Mouse (Mus musculus) cerebellum, adult 2 months (tissue): ENCODE results near the gene Psmb3. TPM values are rescaled to one million over a fixed set of nuclear protein-coding genes. Genes with fewer than 3 reads are reported as not detected.

Experiments
- DNase-seq, 2 experiments: peaks; one replicate each; pipeline ENCODE4 v3.0.0; 2021
- H3K27ac ChIP-seq: fragments of 200-500 bp; 2 replicates; pipeline ENCODE4 v1.5.1; 2012; ENCODE audit warnings: low read length, control low read depth, inconsistent platforms; ENCODE audit not compliant: insufficient read depth
- H3K27me3 ChIP-seq: fragments of 200-500 bp; 2 replicates; pipeline ENCODE4 v1.6.1; 2012; ENCODE audit warnings: inconsistent platforms, mild to moderate bottlenecking, low read length, moderate library complexity; ENCODE audit not compliant: control insufficient read depth, insufficient read depth
- H3K4me1 ChIP-seq: fragments of 200-500 bp; 2 replicates; pipeline ENCODE4 v1.6.1; 2011; ENCODE audit warnings: low read length; ENCODE audit not compliant: control insufficient read depth, insufficient read depth
- H3K4me3 ChIP-seq: fragments of 200-500 bp; replicated peaks from 2 replicates; pipeline ENCODE3; 2011; ENCODE audit warnings: mild to moderate bottlenecking, low read depth, low read length, control low read depth; ENCODE audit not compliant: insufficient read depth
- CTCF ChIP-seq: fragments of 200-500 bp; IDR thresholded peaks from 2 replicates; pipeline ENCODE4 v1.5.1; 2011; ENCODE audit warnings: low read depth, mild to moderate bottlenecking, control low read depth, low read length, moderate library complexity, borderline replicate concordance; ENCODE audit not compliant: insufficient read depth
- POLR2A ChIP-seq: fragments of 200-500 bp; IDR thresholded peaks from 2 replicates; pipeline ENCODE4 v1.6.1; 2011; ENCODE audit warnings: low read length, control low read depth, borderline replicate concordance; ENCODE audit not compliant: insufficient read depth
- WGBS: fragments of 180-500 bp; shearing (Covaris S2); methylation state at CpG from one replicate; pipeline ENCODE4 v1.1.7; 2018; 5-methylcytosine and 5-hydroxymethylcytosine counted together
- polyA plus RNA-seq: library from polyadenylated mRNA; depleted of rRNA; stranded (reverse); fragments of >200 nt; gene quantifications from 2 replicates; pipeline ENCODE4 v1.2.3, GENCODE M21; 2012

Psmb3 gene
- polyA plus RNA-seq, 1 experiment, result 291 TPM

DNA sequence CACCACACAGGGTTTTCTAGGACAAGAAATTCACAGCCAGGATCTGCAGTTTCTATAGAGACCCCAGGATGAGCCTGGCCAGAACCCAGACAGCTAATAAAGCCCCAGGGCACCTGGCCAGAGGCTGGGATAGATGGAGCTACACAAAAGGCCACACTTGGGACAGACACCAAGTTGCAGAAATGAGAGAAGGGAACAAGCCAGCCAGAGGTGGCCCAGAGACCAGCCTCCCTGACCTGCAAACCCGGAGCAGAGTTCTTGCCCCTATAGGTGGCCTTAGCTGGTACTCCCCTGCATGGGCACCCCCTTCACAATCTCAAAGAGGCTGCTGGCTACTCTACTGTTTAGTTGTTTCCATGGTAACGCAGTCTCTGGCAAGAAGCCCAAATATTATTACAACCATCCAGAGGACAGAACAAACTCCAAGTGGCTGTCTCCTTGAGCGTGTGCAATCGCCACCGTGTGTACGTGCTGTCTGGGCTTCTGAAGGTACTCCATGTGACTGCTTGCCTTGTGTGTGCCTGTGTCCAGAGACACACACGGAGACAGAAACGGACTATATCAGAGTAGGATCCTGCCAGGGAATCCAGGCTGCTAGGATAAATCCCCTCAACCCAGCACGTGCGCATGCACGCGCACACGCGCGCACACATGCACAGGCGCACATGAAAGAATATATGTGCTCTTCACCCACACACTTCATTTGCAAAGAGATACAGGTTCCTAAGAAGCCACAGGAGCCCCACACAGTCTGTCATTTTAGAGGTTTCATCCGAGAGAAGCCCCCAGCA, 8.1 kb upstream of the Psmb3 start:
- TF ChIP-seq CTCF, result no peak
- TF ChIP-seq POLR2A, result no peak
- H3K4me3 ChIP-seq, result no peak overlapping the region
- 29% methylated on average over 17 of the region's 17 CpGs for WGBS

DNA sequence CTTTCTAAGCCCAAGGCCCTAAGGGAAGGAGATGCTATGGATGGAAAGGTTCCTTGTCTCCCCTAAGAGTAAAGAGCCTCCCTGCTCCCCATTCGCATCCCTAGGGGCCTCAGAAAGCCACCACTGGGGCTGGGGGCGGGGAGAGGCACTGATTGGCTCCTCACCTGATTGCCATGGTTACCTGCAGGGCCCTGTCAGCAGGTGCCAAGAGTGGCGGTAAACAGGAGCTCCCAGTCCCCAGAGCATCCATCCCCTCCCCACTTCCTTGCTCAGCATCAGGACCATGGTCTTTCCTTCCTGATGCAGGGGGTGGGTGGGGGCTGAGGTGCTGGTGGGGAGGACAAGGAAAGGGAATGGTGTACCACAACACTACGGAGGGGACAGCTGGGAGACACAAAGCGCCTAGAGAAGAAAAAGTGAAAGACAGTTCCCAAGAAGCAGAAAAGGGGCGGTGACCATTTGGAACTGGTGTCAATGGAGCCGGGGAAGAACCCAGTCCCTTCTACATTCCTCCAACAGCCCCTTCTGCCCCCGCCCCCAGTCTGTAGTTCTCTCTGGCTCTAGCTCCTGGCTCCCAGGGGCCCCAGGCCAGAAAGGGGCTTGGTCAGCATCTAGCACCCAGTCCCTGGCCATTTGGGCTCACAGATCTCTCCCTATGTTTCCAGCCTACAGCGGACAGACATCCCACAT, 7.3 kb upstream of the Psmb3 start:
- no peak for DNase-seq
- WGBS, result 40% methylated on average over 9 of the region's 9 CpGs
- Histone ChIP-seq H3K27me3 (no peaks in the 10 kb centered on the region), H3K4me3 (no peak overlapping the region), H3K27ac (no peak overlapping the region), H3K4me1 (peaks cover 13% of the 10 kb centered on the region)
- TF ChIP-seq POLR2A (no peak), CTCF (no peak)

More for the DNA sequence above, 8.1 kb upstream of the Psmb3 start:
- DNase-seq, result peak in 1 of 2 experiments; percentile 42
- H3K27ac ChIP-seq, result no peak overlapping the region
- H3K27me3 ChIP-seq, result no peaks in the 10 kb centered on the region
- H3K4me1 ChIP-seq, result peaks cover 13% of the 10 kb centered on the region

DNA sequence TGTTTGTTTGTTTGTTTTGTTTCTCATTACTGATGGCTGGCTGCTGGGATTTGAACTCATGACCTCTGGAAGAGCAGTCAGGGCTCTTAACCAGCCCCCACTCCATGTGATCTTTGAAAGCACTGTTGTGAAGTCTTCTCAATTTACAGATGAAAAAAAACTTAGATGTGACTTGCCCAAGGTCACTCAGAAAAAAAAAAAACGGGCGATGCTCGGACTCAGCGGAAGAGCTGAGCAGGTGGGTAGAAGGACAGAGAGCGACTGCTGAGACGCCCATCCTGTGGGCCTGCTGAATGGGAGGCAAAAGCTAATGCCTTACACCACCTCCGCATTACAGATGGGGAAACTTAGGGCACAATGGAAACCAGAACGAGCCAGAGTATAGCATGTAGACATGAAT, 6.5 kb upstream of the Psmb3 start:
- Histone ChIP-seq H3K4me1 (peaks cover 13% of the 10 kb centered on the region), H3K4me3 (no peak overlapping the region), H3K27me3 (no peaks in the 10 kb centered on the region), H3K27ac (no peak overlapping the region)
- no peak for TF ChIP-seq POLR2A
- TF ChIP-seq CTCF, result no peak
- WGBS, result 83% methylated on average over 8 of the region's 8 CpGs
- DNase-seq, result no peak

DNA sequence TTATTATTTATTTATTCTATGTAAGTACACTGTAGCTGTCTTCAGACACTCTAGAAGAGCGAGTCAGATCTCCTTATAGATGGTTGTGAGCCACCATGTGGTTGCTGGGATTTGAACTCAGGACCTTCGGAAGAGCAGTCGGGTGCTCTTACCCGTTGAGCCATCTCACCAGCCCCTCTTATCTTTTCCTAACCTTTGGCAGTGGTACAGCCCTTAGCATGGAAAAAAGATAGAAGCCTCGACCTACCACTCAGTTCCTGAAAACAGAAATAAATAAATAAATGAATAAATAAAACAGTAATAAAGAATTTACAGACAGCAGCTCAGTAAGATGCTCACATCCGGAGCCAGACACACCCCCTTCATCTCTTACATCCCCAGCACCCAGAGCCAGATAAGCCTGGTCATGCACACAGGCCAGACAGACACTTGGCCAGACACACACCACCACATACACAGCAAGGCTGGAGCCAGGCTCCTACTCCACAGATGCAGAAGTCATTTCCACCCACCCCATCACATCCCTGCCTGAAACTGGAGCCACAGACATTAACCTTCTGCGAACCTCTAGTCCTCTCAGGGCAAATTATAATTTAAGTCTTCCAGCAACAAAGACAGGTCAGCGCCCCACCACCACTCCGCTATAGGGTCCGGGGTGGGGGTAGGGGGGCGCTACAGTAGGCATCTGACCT, 5.9 kb upstream of the Psmb3 start:
- Histone ChIP-seq H3K4me3 (no peak overlapping the region), H3K27ac (no peak overlapping the region)
- no peak for DNase-seq

GRCm38 (mm10) chr11:97697891-97698529, 5.2 kb upstream of the Psmb3 start:
- Histone ChIP-seq H3K27ac (no peak overlapping the region), H3K4me3 (peak overlapping the region; percentile 92), H3K4me1 (peaks cover 13% of the 10 kb centered on the region), H3K27me3 (no peaks in the 10 kb centered on the region)
- TF ChIP-seq POLR2A (no peak), CTCF (no peak)
- DNase-seq, result no peak
- 9% methylated on average over 14 of the region's 14 CpGs for WGBS

More for the DNA sequence above, 5.9 kb upstream of the Psmb3 start:
- TF ChIP-seq POLR2A, result no peak
- TF ChIP-seq CTCF, result no peak
- H3K4me1 ChIP-seq, result peaks cover 13% of the 10 kb centered on the region
- no peaks in the 10 kb centered on the region for H3K27me3 ChIP-seq
- 61% methylated on average over 11 of the region's 11 CpGs for WGBS

GRCm38 (mm10) chr11:97698741-97699611, 4.2 kb upstream of the Psmb3 start:
- Histone ChIP-seq H3K4me3 (peak overlapping the region; percentile 92), H3K4me1 (peaks cover 13% of the 10 kb centered on the region), H3K27ac (no peak overlapping the region), H3K27me3 (no peaks in the 10 kb centered on the region)
- under 1% methylated on average over 63 of the region's 63 CpGs for WGBS
- TF ChIP-seq CTCF (no peak; the same call in 1 of the 2 replicates), POLR2A (no peak)
- DNase-seq, result peak; percentile 66 to 69
